Mouse (Mus musculus) neural tube, embryonic 14.5 days (tissue): ENCODE measurements around the gene Fbxw17. TPM values are rescaled to one million over a fixed set of nuclear protein-coding genes. Genes with fewer than 3 reads are reported as not detected.
"Not testable (repeated sequence)": the region's sequence is repeated elsewhere in the genome, so short reads cannot be mapped to it uniquely, and the experiment has no call there.

Experiments used
- ATAC-seq: fragments of 200-750 bp; cut with Nextera tagmentation; 2 replicates; pipeline ENCODE4 v1.8.0; 2017; ENCODE audit warnings: low read depth, mild to moderate bottlenecking, moderate TSS enrichment, moderate library complexity
- H3K27ac ChIP-seq: fragments of 300-500 bp; sonication (generic); 2 replicates; pipeline ENCODE4 v1.5.1; 2014; ENCODE audit warnings: low read depth, mild to moderate bottlenecking, control low read depth, low read length, moderate library complexity, mixed read lengths
- H3K27me3 ChIP-seq: fragments of 300-500 bp; sonication (generic); 2 replicates; pipeline ENCODE4 v1.6.1; 2014; ENCODE audit warnings: low read length; ENCODE audit not compliant: control insufficient read depth, insufficient read depth
- H3K36me3 ChIP-seq: fragments of 300-500 bp; sonication (generic); 2 replicates; pipeline ENCODE4 v1.6.1; 2014; ENCODE audit warnings: low read length, mixed read lengths; ENCODE audit not compliant: control insufficient read depth, insufficient read depth
- H3K4me1 ChIP-seq: fragments of 300-500 bp; sonication (generic); 2 replicates; pipeline ENCODE4 v1.6.1; 2014; ENCODE audit warnings: low read length; ENCODE audit not compliant: control insufficient read depth, insufficient read depth
- H3K4me2 ChIP-seq: fragments of 300-500 bp; sonication (generic); 2 replicates; pipeline ENCODE4 v1.6.1; 2014; ENCODE audit warnings: mild to moderate bottlenecking, low read depth, low read length, control low read depth
- H3K4me3 ChIP-seq: fragments of 300-500 bp; sonication (generic); 2 replicates; pipeline ENCODE4 v1.5.1; 2014; ENCODE audit warnings: low read depth, low read length, control low read depth, mixed read lengths
- H3K9ac ChIP-seq: fragments of 300-500 bp; sonication (generic); replicated peaks from 2 replicates; pipeline ENCODE4 v1.6.1; 2014; ENCODE audit warnings: low read depth, mild to moderate bottlenecking, control low read depth, low read length, mixed read lengths
- H3K9me3 ChIP-seq: fragments of 300-500 bp; sonication (generic); 2 replicates; pipeline ENCODE4 v1.6.1; 2016; ENCODE audit warnings: low read length; ENCODE audit not compliant: control insufficient read depth
- WGBS: fragments of 180-500 bp; shearing (Covaris S2); extraction: QIAGEN DNeasy Blood & Tissue Kit; methylation state at CpG from one replicate; pipeline ENCODE4 v1.1.7; 2014; 5-methylcytosine and 5-hydroxymethylcytosine counted together
- polyA plus RNA-seq: library from polyadenylated mRNA; unstranded; fragments of >200 nt; fragmentation: Nextera tagmentation; extraction: Ambion mirVana; gene quantifications from 2 replicates; pipeline ENCODE4 v1.2.1, GENCODE M21; 2014

The Fbxw17 gene
- polyA plus RNA-seq: 30.7 and 37.8 TPM in 2 replicates

DNA sequence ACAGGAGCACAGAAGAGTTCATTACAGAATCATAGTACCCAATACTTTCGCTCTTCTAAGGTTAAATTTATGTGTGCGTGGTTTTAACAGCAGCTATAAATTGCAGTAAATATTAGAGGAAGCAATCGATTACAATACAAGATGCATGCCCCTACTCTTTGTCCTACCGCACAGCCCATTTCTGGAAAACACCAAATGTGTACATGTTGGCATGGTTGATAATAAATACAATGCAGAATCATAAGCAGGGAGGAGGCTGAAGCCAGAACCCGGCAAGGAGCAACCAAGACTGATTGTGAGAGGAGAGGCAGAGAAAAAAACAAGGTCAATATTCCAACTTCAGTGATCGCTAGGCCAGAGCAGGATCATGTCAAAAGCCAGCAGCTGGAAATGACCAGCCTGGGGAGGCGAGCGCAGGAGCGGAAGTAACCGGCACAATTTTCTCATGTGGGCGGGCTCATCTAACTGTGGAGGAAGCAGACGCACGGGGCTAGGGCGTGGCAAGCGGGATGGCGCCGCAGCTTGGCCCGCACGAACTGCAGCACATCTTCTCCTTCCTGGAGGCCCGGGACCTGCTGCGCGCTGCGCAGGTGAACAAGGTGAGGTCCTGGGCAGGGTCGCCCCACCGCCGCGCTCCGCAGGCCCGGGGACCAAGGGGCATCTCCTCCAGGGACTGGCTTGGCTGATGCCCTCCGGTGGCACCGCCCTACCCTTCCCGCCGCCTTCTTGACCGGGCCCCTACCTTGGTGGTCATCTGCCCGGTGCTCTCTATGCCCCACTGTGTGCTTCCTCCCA lies at the start of gene Fbxw17:
TSS of gene Fbxw17 (plus strand) at position 476 of the 795 bp plus-strand sequence.
- Histone ChIP-seq H3K9ac (peak within 1 kb of the TSS; percentile 77), H3K4me3 (peak within 1 kb of the TSS; percentile 69), H3K4me1 (peaks cover 11% of the 10 kb centered on the region; the same call in 1 of the 2 replicates), H3K36me3 (peaks cover 12% of the 10 kb centered on the region; the same call in 1 of the 2 replicates), H3K27me3 (no peaks in the 10 kb centered on the region), H3K4me2 (peak within 1 kb of the TSS; percentile 62), H3K9me3 (no peaks in the 10 kb centered on the region), H3K27ac (peak within 1 kb of the TSS; percentile 44; the same call in 1 of the 2 replicates)
- WGBS: 12% methylated on average over 31 of the region's 35 CpGs
- peak; percentile 98 for ATAC-seq

DNA sequence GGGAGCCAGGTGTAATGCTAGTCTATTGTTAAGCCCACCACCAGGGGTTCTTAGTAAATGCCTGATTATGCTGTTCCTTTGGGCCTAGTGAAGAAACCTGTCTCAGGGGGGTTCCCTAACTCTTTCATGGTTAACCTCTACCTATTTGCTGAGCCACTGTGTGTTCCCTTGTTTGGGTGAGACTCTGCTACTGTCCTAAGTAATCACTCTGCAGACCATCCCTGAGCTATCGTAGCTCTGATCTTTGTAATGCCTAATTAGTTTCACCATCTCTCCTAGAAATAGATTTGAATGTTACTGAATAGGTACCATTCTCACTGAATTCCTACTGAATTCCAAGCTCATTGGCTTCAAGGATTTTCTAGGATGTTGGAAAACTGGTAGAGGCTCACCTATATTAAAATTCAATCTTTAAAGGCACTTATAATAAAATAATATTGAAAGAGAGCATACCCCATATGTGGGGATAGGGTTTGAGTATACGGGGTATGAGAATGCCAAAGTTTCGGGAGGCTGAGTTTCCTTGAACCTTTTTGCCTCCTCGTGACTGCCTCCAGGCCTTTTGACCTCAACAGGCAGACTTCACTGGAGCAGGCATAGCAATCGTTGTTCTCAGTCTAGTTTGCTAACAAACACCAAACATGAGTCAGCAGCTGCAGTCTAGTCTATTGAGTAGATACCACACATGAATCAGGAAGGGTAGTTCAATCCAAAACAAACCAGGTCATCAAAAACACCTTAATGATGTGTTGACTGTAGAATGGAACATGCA lies 44.5 kb upstream of the Fbxw17 start:
- H3K27me3 ChIP-seq, H3K4me3 ChIP-seq, H3K4me1 ChIP-seq, ATAC-seq, H3K36me3 ChIP-seq, H3K9me3 ChIP-seq, H3K27ac ChIP-seq, H3K9ac ChIP-seq, H3K4me2 ChIP-seq: not testable (repeated sequence)
- 84% methylated on average over 5 of the region's 5 CpGs for WGBS

DNA sequence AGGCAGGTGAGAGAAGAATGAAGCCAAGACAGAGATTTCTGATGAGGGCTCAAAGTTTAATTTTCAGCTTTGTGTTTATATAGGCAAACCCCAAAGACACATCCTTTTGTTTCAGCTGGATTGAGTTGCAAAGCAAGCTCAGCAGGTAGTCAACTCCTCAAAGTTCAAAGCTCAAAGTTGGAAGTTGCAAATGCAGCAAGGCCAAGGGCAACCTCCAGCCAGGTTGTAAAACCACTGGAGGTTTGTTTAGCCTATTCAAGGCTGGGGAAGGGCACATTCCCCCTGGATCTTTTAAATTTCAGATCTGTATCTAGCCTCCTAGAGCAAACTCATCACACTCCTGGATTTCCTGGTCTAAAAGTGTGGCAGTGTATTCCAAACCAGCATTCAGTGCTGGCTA lies 28.5 kb upstream of the Fbxw17 start:
- not testable (repeated sequence) for H3K27me3 ChIP-seq, H3K4me2 ChIP-seq, H3K9me3 ChIP-seq, H3K9ac ChIP-seq, H3K4me1 ChIP-seq, H3K27ac ChIP-seq, ATAC-seq, H3K4me3 ChIP-seq, H3K36me3 ChIP-seq

DNA sequence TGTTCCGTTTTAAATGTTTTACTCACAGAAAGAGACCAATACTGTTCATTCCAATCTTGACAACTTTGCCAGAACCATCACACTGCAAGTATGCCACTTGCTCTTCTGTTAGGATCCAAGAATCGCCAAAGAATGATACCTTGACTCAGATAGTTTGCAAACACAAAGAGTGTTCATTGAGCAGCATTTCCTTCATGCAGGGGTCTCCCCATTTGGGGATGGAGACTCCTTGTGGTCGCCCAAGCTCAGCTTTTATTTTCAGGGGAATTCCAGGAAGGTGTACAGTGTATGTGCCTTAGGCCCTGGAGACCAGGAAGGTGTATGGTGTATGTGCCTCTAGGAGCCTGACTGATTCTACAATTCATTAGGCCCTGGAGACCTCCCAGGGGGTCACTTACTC lies 757 bp downstream of the Fbxw17 start:
- Histone ChIP-seq H3K4me1 (peaks cover 11% of the 10 kb centered on the region; the same call in 1 of the 2 replicates), H3K27me3 (no peaks in the 10 kb centered on the region), H3K9ac (peak overlapping the region; percentile 77; the same call in 1 of the 2 replicates), H3K36me3 (peaks cover 19% of the 10 kb centered on the region), H3K27ac (no peak overlapping the region), H3K4me3 (peak overlapping the region; percentile 69), H3K9me3 (no peaks in the 10 kb centered on the region), H3K4me2 (peak overlapping the region; percentile 62)
- 0 out of 2 replicates have a peak, but pooled peaks have one; percentile 9 for ATAC-seq
- WGBS: 47% methylated on average over 3 of the region's 3 CpGs

DNA sequence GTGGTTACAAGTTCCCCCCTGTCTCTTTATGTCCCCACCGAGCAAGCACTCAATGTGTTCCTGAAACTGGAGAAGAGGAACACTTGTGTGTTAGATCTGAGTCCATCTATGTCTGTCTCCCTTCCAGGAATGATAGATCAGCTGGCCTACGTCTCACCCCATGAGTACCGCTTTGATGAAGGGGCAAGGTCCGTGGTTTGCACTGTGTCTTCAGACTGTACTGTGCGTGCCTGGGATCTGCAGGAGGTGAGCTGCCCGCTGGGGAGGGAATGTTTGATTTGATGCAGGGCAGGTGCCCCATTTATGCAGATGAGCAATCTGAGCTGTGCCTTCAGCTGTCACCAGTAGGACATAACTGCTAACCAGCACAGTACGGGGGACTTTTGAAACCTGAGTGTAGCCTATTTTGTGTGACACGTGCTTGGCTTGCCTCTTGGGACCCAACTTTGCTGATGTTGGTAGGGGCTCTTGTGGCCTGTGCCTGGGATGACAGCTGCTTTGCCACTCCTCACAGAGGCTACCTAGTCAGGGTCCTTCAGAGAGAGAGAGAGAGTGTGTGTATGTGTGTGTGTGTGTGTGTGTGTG lies 6.1 kb downstream of the Fbxw17 start:
- no peak overlapping the region for H3K9ac ChIP-seq
- H3K4me1 ChIP-seq: 0 out of 2 replicates have a peak, but pooled peaks cover 3% of the 10 kb centered on the region
- WGBS: 91% methylated on average over 8 of the region's 8 CpGs
- no peaks in the 10 kb centered on the region for H3K9me3 ChIP-seq
- H3K4me2 ChIP-seq: no peak overlapping the region
- peaks cover 57% of the 10 kb centered on the region for H3K36me3 ChIP-seq
- no peak overlapping the region for H3K27ac ChIP-seq
- no peak for ATAC-seq
- no peaks in the 10 kb centered on the region for H3K27me3 ChIP-seq
- H3K4me3 ChIP-seq: no peak overlapping the region

DNA sequence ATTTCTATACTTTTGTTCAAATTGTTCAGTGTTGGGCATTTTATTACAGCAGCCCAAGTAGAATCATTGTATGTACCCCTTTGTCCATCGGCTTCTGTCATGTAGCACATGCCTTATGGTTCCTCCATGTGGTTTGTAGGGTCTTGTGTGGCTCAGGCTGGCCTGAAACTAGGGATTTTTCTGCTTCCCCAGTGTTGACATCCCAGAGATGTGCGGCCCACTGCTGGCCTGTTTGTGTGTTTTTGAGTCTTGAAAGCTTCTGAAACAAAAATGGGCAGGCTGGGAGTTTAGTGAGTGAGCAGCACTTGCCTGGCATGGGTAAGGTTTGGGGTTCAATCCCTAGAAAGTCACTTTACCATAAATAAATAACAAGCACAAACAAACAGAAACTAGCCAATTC lies 6.9 kb downstream of the Fbxw17 start:
- Histone ChIP-seq H3K27ac (no peak overlapping the region), H3K36me3 (peaks cover 57% of the 10 kb centered on the region), H3K4me1 (no peaks in the 10 kb centered on the region), H3K9me3 (no peaks in the 10 kb centered on the region), H3K9ac (no peak overlapping the region), H3K4me3 (no peak overlapping the region), H3K27me3 (no peaks in the 10 kb centered on the region), H3K4me2 (no peak overlapping the region)
- WGBS: 93% methylated on average over 2 of the region's 2 CpGs
- ATAC-seq: no peak

DNA sequence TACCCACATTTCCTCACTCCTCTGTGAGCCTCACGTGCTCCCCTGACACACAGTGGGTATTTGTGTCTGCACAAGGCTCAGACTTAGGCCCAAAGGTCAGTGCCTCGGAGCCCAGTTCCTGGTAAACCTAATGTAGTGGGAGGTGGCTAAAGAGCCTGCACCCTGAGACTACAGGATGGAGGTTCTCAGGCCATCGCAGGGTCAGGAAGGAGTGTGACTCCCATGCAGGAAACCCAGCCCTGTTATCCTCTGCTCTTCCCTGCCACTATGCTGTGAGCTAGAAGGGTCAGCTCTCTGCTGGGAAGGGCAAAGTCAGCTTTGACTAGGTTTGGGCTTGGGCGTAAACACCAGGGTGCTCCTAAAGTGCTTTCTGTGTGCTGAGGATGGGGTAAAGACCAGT lies 9.0 kb downstream of the Fbxw17 start:
- Histone ChIP-seq H3K4me3 (no peak overlapping the region), H3K9me3 (no peaks in the 10 kb centered on the region), H3K27me3 (no peaks in the 10 kb centered on the region), H3K4me2 (no peak overlapping the region), H3K36me3 (peaks cover 49% of the 10 kb centered on the region), H3K4me1 (no peaks in the 10 kb centered on the region), H3K9ac (no peak overlapping the region), H3K27ac (no peak overlapping the region)
- no peak for ATAC-seq
- WGBS: 91% methylated on average over 4 of the region's 4 CpGs

DNA sequence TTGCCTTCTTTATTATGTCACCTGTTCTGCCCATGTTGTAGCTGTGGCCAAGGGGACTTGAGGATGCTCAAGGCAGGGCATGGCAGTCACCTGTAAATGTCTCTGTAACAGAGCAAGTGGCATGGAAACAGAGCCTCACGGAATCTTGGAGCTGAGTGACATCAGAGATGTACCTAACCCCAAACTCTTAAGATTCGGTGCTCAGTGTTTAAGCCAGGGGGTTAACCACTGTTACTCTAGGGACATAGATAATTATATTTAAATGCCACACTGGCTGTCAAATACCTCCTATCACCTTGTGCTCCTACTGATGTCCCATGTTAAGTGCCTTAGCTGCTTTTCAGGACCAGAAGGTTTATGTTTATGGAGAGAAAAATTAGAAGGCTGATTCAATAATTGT lies 26.1 kb downstream of the Fbxw17 start, which contains the start of gene Gm47429:
TSS of gene Gm47429 (minus strand) at position 101 of the 400 bp plus-strand sequence.
- Histone ChIP-seq H3K4me3 (no peak within 1 kb of the TSS), H3K9ac (no peak within 1 kb of the TSS), H3K27me3 (no peaks in the 10 kb centered on the region), H3K36me3 (no peaks in the 10 kb centered on the region), H3K4me1 (no peaks in the 10 kb centered on the region), H3K4me2 (no peak within 1 kb of the TSS), H3K9me3 (no peaks in the 10 kb centered on the region), H3K27ac (no peak within 1 kb of the TSS)
- ATAC-seq: no peak
- 85% methylated on average over 2 of the region's 2 CpGs for WGBS
